Mouse (Mus musculus): ENCODE measurements around the gene AA467197.

DNA sequence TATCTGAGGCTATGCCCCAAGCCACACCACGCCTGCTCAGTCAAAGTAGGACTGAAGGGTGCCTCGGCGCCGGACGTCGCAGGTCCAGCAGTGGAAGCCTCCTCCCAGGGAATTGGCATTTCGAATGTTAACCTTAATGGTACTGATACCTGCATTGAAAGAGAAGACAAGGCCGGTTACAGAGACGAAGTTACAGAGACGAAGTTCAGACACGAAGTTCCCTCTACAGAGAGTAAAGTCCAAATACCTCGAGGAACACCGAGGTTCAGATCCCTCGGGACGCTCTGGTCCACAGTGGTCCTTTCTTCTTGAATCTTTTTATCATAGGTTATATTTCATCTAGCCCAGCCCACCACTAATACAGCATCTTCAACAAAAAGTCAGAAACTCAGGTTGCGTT, 41.3 kb upstream of the AA467197 start:
- TF ChIP-seq CTCF (IDR thresholded peaks at IDR 0.05; ENCODE audit: borderline replicate concordance, control insufficient read depth, extremely low read depth, insufficient read depth, low read length, poor library complexity) (no peak), POLR2A (IDR thresholded peaks at IDR 0.05; ENCODE audit: control insufficient read depth, extremely low read depth, insufficient read depth, low read length, poor library complexity) (no peak)
